Mouse (Mus musculus) CH12.LX (cell line): Measurements from ENCODE around the gene Grin2c. TPM values are rescaled to one million over a fixed set of nuclear protein-coding genes. Genes with fewer than 3 reads are reported as not detected.

Experiments used
- DNase-seq: peaks from one replicate; pipeline ENCODE4 v3.0.0-alpha.2; 2013; ENCODE audit errors: extremely low read depth
- H3K27ac ChIP-seq: 2 replicates; pipeline ENCODE4 v1.5.1; 2012; ENCODE audit warnings: low read depth, mild to moderate bottlenecking, control low read depth, moderate library complexity; ENCODE audit not compliant: insufficient read depth
- H3K27me3 ChIP-seq: replicated peaks from 2 replicates; pipeline ENCODE3; 2012; ENCODE audit warnings: inconsistent platforms
- H3K36me3 ChIP-seq, 2 experiments: replicated peaks in 1 of 2; 2 replicates each; pipeline versions ENCODE3 to v1.6.1; 2012; ENCODE audit warnings: inconsistent platforms in 1 of 2, low read length in 1 of 2, mild to moderate bottlenecking in 1 of 2, mixed read lengths in 1 of 2, moderate library complexity in 1 of 2; ENCODE audit not compliant: control insufficient read depth in 1 of 2, insufficient read depth in 1 of 2
- H3K4me1 ChIP-seq, 2 experiments: 2 replicates each; pipeline ENCODE4 v1.6.1; 2012; ENCODE audit warnings: inconsistent platforms in 1 of 2, moderate library complexity in 1 of 2; ENCODE audit not compliant: insufficient read depth in 2 of 2, control insufficient read depth in 1 of 2
- H3K4me2 ChIP-seq: 2 replicates; pipeline ENCODE4 v1.6.1; 2012; ENCODE audit warnings: low read depth, mild to moderate bottlenecking, control low read depth; ENCODE audit not compliant: poor library complexity, insufficient read depth, severe bottlenecking
- H3K4me3 ChIP-seq, 3 experiments: fragments of 150-350 bp in 1 of 3; sonication (generic) in 1 of 3; replicated peaks in 1 of 3; 2 replicates each; pipeline versions ENCODE3 to v1.5.1; 2011 to 2012; ENCODE audit warnings: low read depth in 2 of 3, low read length in 2 of 3, mild to moderate bottlenecking in 2 of 3, moderate library complexity in 2 of 3, control low read depth in 1 of 3, improper control_type of control experiment in 1 of 3, inconsistent platforms in 1 of 3, mixed read lengths in 1 of 3; ENCODE audit not compliant: poor library complexity in 1 of 3
- H3K79me2 ChIP-seq: replicated peaks from 2 replicates; pipeline ENCODE4 v1.6.1; 2012; ENCODE audit warnings: mild to moderate bottlenecking, moderate library complexity; ENCODE audit not compliant: control insufficient read depth, poor library complexity, insufficient read depth, severe bottlenecking; ENCODE audit errors: extremely low read depth
- H3K9ac ChIP-seq: 2 replicates; pipeline ENCODE4 v1.6.1; 2012; ENCODE audit warnings: low read depth, mild to moderate bottlenecking, control low read depth, moderate library complexity; ENCODE audit not compliant: insufficient read depth
- H3K9me3 ChIP-seq: replicated peaks from 2 replicates; pipeline ENCODE3; 2012; ENCODE audit warnings: low read length, inconsistent platforms, mixed read lengths
- CHD1 ChIP-seq: IDR thresholded peaks from 2 replicates; pipeline ENCODE4 v1.6.1; 2012; ENCODE audit warnings: low read depth, low read length, improper control_type of control experiment, inconsistent platforms
- CHD2 ChIP-seq: IDR thresholded peaks from 2 replicates; pipeline ENCODE4 v1.6.1; 2011; ENCODE audit warnings: low read length, improper control_type of control experiment
- E2F4 ChIP-seq: IDR thresholded peaks from 2 replicates; pipeline ENCODE4 v1.6.1; 2011; ENCODE audit warnings: low read depth, low read length, improper control_type of control experiment; ENCODE audit not compliant: insufficient replicate concordance
- ELF1 ChIP-seq: IDR thresholded peaks from 2 replicates; pipeline ENCODE4 v1.6.1; 2014; ENCODE audit warnings: low read depth, mild to moderate bottlenecking, inconsistent platforms, low read length, improper control_type of control experiment
- ETS1 ChIP-seq: conservative IDR thresholded peaks from 2 replicates; pipeline ENCODE4 v1.6.1; 2012; ENCODE audit warnings: low read depth, mild to moderate bottlenecking, inconsistent platforms, low read length, improper control_type of control experiment, moderate library complexity
- GABPA ChIP-seq: IDR thresholded peaks from 2 replicates; pipeline ENCODE4 v1.6.1; 2012; ENCODE audit warnings: low read depth, low read length, improper control_type of control experiment, inconsistent platforms; ENCODE audit not compliant: insufficient replicate concordance
- JUN ChIP-seq: IDR thresholded peaks from 2 replicates; pipeline ENCODE4 v1.6.1; 2011; ENCODE audit warnings: low read depth, mild to moderate bottlenecking, low read length, improper control_type of control experiment, moderate library complexity; ENCODE audit not compliant: insufficient read depth
- MAX ChIP-seq: IDR thresholded peaks from 2 replicates; pipeline ENCODE4 v1.6.1; 2011; ENCODE audit warnings: low read length, improper control_type of control experiment
- MEF2A ChIP-seq: IDR thresholded peaks from 2 replicates; pipeline ENCODE4 v1.6.1; 2014; ENCODE audit warnings: low read depth, mild to moderate bottlenecking, inconsistent platforms, low read length, improper control_type of control experiment, borderline replicate concordance
- MXI1 ChIP-seq: IDR thresholded peaks from 2 replicates; pipeline ENCODE4 v1.6.1; 2011; ENCODE audit warnings: mild to moderate bottlenecking, low read depth, low read length, improper control_type of control experiment
- MYC ChIP-seq: IDR thresholded peaks from 2 replicates; pipeline ENCODE4 v1.6.1; 2011; ENCODE audit warnings: low read depth, mild to moderate bottlenecking, improper control_type of control experiment, low read length
- POLR2A ChIP-seq: IDR thresholded peaks from 2 replicates; pipeline ENCODE4 v1.6.1; 2011; ENCODE audit warnings: low read depth, mild to moderate bottlenecking, improper control_type of control experiment, low read length
- RAD21 ChIP-seq: IDR thresholded peaks from 2 replicates; pipeline ENCODE4 v1.6.1; 2011; ENCODE audit warnings: low read depth, mild to moderate bottlenecking, low read length, improper control_type of control experiment, moderate library complexity
- RCOR1 ChIP-seq: conservative IDR thresholded peaks from 2 replicates; pipeline ENCODE4 v1.6.1; 2012; ENCODE audit warnings: low read depth, mild to moderate bottlenecking, inconsistent platforms, low read length, improper control_type of control experiment
- SIN3A ChIP-seq: IDR thresholded peaks from 2 replicates; pipeline ENCODE4 v1.6.1; 2012; ENCODE audit warnings: low read length, improper control_type of control experiment, inconsistent platforms
- TCF12 ChIP-seq: IDR thresholded peaks from 2 replicates; pipeline ENCODE4 v1.6.1; 2014; ENCODE audit warnings: low read depth, mild to moderate bottlenecking, inconsistent platforms, low read length, improper control_type of control experiment
- USF1 ChIP-seq: IDR thresholded peaks from 2 replicates; pipeline ENCODE4 v1.6.1; 2014; ENCODE audit warnings: low read depth, mild to moderate bottlenecking, inconsistent platforms, low read length, improper control_type of control experiment
- ZMIZ1 ChIP-seq: IDR thresholded peaks from 2 replicates; pipeline ENCODE4 v1.6.1; 2012; ENCODE audit warnings: low read depth, mild to moderate bottlenecking, inconsistent platforms, low read length, improper control_type of control experiment
- dilution Hi-C: fragments of 300-500 bp; cut with MboI; formaldehyde crosslinking; loops from 2 replicates; pipeline ENCODE4 v1.14.3; 2020; ENCODE audit warnings: low sequenced_read_pairs; ENCODE audit not compliant: extremely low pct_unique_long_range_greater_than_20kb, extremely low pct_ligation_motif_present
- in situ Hi-C: fragments of 300-500 bp; cut with MboI; formaldehyde crosslinking; loops from 3 replicates; pipeline ENCODE4 v1.14.3; 2019; ENCODE audit warnings: low sequenced_read_pairs, low pct_ligation_motif_present, low pct_unique_long_range_greater_than_20kb, mixed read lengths
- polyA plus RNA-seq: library from polyadenylated mRNA; unstranded; fragments of >175 nt; gene quantifications from 2 replicates; pipeline ENCODE4 v1.2.1, GENCODE M21; 2012; ENCODE audit warnings: low read depth; ENCODE audit not compliant: insufficient read length
- total RNA-seq, 2 experiments: library from RNA; depleted of rRNA; stranded (reverse); fragments of 300-350 nt in 1 of 2; fragments of >200 nt in 1 of 2; gene quantifications; 2 replicates each; pipeline ENCODE4 v1.2.3; 2012 to 2014

Gene Grin2c
- total and polyA plus RNA-seq, 3 experiments, result 0.04 TPM; not detected in 2

GRCm38 (mm10) chr11:115269330-115270066 lies 2.5 kb upstream of the Grin2c start:
- TF ChIP-seq POLR2A, result no peak
- TF ChIP-seq SIN3A, result no peak
- TF ChIP-seq TCF12, result no peak
- dilution Hi-C loops (no loop called here), in situ Hi-C loops (loop anchor here (5.0 kb wide), 2 partner anchors 37 to 107 kb away; partner anchors contain the start of gene Slc9a3r1)
- Histone ChIP-seq H3K27ac (no peak overlapping the region), H3K27me3 (no peaks in the 10 kb centered on the region), H3K4me2 (no peak overlapping the region), H3K36me3 (peaks cover 47 to 80% of the 10 kb centered on the region in 2 experiments), H3K79me2 (no peaks in the 10 kb centered on the region), H3K4me1 (peaks cover 24 to 31% of the 10 kb centered on the region in 2 experiments), H3K4me3 (no peak overlapping the region), H3K9ac (no peak overlapping the region), H3K9me3 (no peaks in the 10 kb centered on the region)
- no peak for DNase-seq

GRCm38 (mm10) chr11:115267958-115268357 lies 915 bp upstream of the Grin2c start:
- no peak overlapping the region for H3K4me2 ChIP-seq
- H3K4me1 ChIP-seq, result peaks cover 10 to 15% of the 10 kb centered on the region in 2 experiments
- peaks cover 47 to 70% of the 10 kb centered on the region in 2 experiments for H3K36me3 ChIP-seq
- no peaks in the 10 kb centered on the region for H3K79me2 ChIP-seq
- no peak overlapping the region for H3K9ac ChIP-seq
- dilution Hi-C loops, result no loop called here
- in situ Hi-C loops, result no loop called here
- H3K27me3 ChIP-seq, result peaks cover 2% of the 10 kb centered on the region
- no peaks in the 10 kb centered on the region for H3K9me3 ChIP-seq
- no peak overlapping the region for H3K4me3 ChIP-seq
- no peak overlapping the region for H3K27ac ChIP-seq
- no peak for DNase-seq
- TF ChIP-seq USF1 (no peak), CHD1 (no peak), MAX (no peak)

- DNase-seq, result no peak
- H3K36me3 ChIP-seq, result peaks cover 36 to 55% of the 10 kb centered on the region in 2 experiments
- no peak overlapping the region for H3K4me2 ChIP-seq
- H3K27ac ChIP-seq, result no peak overlapping the region
- H3K9me3 ChIP-seq, result no peaks in the 10 kb centered on the region
- no peak overlapping the region for H3K9ac ChIP-seq
- no peak overlapping the region for H3K4me3 ChIP-seq
- dilution Hi-C loops (no loop called here), in situ Hi-C loops (no loop called here)
- peaks cover 0 to 8% of the 10 kb centered on the region in 2 experiments; a peak in 2 of 4 replicates for H3K4me1 ChIP-seq
- no peak for TF ChIP-seq RAD21
- TF ChIP-seq GABPA, result no peak
- no peak for TF ChIP-seq TCF12
- no peak for TF ChIP-seq CHD2
- no peak for TF ChIP-seq ETS1
- TF ChIP-seq MYC, result no peak
- no peak for TF ChIP-seq E2F4
- TF ChIP-seq ELF1, result no peak
- TF ChIP-seq USF1, result no peak
- no peak for TF ChIP-seq ZMIZ1
- no peak for TF ChIP-seq JUN
- no peak for TF ChIP-seq MEF2A
- TF ChIP-seq MXI1, result no peak
- TF ChIP-seq RCOR1, result no peak
- H3K27me3 ChIP-seq, result peaks cover 9% of the 10 kb centered on the region
- H3K79me2 ChIP-seq, result no peaks in the 10 kb centered on the region
These were observed 654 bp downstream of the Grin2c start for GRCm38 (mm10) chr11:115266400-115266778.
